Mouse (Mus musculus) urinary bladder, postnatal 25 days (tissue): Measurements from ENCODE around the gene Wiz.

Experiments
- DNase-seq: peaks from one replicate; pipeline ENCODE4 v3.0.0; 2022; ENCODE audit warnings: low spot score

The Wiz gene

DNA sequence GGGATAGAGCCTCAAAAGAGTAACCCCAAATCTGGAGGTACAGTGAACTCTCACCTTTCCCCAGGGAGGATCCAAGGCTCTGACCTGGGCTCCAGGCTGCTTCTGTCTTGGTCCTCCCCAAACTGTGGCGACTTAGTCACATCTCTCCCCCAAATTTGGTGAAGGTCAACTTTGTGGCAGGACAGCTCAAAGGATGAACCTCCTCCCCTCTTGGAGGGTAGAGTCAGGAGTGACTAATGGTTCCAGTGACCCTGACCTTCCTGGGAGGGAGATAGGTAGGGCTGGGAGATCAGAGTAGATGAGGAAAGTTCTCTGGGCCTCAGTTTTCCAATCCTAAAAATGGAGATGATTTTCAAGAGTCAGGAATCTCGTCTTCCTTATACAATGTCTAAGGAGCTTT lies 10.5 kb downstream of the Wiz start:
- no peak for DNase-seq

- DNase-seq: no peak
Measured at GRCm38 (mm10) chr17:32377137-32377536, 12.1 kb downstream of the Wiz start.

- no peak for DNase-seq
Measured at GRCm38 (mm10) chr17:32376475-32376874, 12.8 kb downstream of the Wiz start.

DNA sequence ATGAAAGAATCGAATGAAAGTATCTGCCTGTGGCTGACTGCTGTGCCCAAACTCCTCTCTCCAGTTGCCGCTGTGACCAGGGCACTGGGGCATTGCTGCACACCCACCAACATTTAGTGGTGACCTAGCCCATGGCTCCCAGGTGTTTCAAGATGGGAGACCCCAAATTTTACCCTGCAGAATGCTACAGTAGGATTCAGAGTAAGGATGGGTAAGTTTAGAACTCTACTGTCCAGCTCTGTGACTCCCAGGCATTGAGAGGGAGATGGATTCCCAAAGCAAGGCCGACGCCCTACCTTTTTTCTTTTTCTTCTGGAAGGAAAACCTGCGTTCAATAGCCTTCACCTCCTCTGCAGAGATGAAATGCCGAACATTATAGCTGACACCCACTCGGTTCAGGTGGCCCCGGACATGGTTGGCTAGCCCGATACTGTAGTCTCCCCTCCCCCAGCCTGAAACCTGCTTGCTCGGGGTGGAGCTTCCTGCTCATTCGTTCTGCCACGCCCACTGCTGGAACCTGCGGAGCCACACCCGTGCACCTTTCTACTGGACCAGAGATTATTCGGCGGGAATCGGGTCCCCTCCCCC lies 20.2 kb downstream of the Wiz start:
- DNase-seq: no peak

- no peak for DNase-seq
Measured at GRCm38 (mm10) chr17:32367706-32368105, 21.5 kb downstream of the Wiz start.

DNA sequence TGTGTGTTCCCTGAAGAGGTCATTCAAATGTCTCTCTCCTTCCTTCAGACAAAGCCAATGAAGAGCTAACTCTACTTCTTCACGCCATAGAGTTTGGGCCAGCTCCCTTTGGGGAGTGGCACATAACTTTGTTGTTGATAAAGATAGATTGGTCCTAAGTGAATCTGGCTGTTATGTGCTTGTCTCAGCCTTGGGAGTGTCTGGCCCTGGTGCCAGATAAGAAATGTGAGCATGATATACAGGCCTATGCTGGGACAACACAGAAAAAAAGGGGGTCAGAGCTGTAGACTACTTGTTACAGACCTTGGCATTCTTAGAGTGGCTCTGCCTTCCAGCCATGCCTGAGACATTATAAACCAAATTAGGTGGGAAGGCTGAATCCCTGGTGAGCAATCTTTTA lies 23.9 kb downstream of the Wiz start:
- no peak for DNase-seq

GRCm38 (mm10) chr17:32364850-32365249 lies 24.4 kb downstream of the Wiz start:
- DNase-seq: no peak

- peak; percentile 89 for DNase-seq
Measured at GRCm38 (mm10) chr17:32364331-32364730, 24.9 kb downstream of the Wiz start.

GRCm38 (mm10) chr17:32363821-32364301 lies 25.4 kb downstream of the Wiz start:
- DNase-seq: no peak

- DNase-seq: no peak
Measured at GRCm38 (mm10) chr17:32362686-32363085, 26.6 kb downstream of the Wiz start.

GRCm38 (mm10) chr17:32359928-32360327 lies 29.3 kb downstream of the Wiz start:
- no peak for DNase-seq

DNA sequence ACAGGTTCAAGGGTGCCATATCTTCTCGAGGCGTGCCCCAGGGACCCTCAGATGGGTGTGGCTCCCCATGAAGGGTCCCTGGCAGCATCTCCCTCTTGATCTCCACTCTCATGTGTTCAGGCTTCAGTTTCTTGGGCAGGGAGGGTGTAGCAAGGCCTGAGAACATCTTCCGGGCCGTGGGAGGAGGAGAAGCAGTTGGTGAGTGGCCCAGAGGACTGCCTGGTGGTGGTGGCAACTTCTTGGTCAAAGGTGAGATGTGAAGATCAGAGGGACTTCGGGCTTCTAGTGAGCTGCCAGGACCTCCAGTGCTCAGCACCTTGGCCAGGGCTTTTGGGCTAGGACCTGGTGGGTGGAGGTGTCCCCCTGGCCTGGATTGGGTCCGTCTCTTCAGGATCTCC lies 30.3 kb downstream of the Wiz start:
- no peak for DNase-seq

DNA sequence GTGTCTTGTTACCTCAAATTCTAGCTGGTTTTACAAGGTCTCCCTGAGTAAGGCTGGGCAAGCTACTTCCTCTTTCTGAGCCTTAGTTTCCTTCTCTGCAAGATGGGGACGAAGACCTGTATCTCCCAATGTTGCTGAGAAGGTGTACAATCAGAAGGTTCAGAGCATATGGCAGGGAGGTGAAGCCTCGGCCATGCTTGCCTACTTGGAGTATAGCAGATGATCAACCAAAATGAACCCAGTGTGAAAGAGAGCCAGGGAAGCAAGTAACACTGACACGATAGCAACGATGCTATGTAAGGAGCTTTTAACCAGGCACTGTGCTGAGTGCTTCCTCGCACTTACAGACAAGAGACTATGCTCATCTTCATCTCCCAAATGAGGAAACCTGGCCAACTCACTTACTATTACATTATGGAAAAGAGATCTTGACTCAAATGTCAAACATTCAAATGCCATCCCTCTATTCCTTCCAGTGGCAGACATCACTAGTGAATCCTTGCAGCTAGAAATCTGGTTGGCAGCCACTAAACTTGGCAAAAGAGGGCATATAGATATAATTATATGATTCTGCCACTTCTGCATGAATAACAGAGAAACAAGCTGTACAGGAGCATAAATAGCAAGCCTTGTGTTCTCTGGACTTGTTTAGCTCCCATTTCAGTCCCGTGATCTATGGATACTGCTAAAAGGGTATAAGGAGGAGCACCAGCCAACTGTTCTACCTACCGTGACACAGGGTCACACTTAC lies 30.9 kb downstream of the Wiz start:
- no peak for DNase-seq

GRCm38 (mm10) chr17:32356766-32357760 lies 32.2 kb downstream of the Wiz start:
- DNase-seq: no peak

GRCm38 (mm10) chr17:32356281-32356680 lies 33.0 kb downstream of the Wiz start:
- no peak for DNase-seq

GRCm38 (mm10) chr17:32355031-32355430 lies 34.2 kb downstream of the Wiz start:
- no peak for DNase-seq

DNA sequence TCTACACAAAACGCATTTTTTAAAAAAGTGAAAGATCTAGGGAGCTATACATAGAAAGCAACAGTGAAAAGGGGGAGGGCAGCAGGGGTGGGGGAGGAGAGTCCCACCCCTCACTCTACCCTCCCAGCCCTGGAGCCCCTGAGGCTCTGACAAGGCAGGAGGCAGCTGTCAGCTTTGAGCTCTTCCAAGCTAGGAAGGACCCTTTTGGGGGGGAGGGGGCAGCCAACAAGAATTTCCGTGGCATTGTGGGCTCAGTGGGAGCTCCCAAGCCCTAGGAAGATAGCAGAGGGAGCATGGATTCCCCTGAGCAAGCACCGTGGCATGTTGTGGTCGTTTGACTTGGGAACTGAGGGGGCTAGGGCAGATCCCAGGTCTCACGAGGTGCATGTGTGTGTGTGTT lies 35.0 kb downstream of the Wiz start:
- DNase-seq: no peak

GRCm38 (mm10) chr17:32353696-32354095 lies 35.5 kb downstream of the Wiz start:
- no peak for DNase-seq

DNA sequence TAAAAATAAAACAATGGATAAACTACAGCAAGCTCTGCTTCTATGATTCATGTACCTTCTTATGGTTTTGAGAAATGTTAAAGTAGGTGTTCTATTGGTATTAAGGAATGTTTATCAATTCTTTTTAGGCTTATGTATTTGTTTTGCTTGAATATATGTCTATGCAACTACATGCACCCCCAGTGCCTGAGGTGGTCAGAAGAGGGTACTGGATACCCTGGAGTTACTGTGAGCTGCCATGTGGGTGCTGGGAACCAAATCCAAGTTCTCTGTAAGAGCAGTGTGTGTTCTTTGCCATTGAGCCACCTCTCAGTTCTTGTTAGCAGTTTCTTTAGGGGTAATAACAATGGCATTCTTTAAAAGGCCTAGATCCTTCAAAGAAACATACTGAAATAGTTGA lies 37.5 kb downstream of the Wiz start:
- DNase-seq: no peak

GRCm38 (mm10) chr17:32351269-32351668 lies 38.0 kb downstream of the Wiz start:
- DNase-seq: no peak

DNA sequence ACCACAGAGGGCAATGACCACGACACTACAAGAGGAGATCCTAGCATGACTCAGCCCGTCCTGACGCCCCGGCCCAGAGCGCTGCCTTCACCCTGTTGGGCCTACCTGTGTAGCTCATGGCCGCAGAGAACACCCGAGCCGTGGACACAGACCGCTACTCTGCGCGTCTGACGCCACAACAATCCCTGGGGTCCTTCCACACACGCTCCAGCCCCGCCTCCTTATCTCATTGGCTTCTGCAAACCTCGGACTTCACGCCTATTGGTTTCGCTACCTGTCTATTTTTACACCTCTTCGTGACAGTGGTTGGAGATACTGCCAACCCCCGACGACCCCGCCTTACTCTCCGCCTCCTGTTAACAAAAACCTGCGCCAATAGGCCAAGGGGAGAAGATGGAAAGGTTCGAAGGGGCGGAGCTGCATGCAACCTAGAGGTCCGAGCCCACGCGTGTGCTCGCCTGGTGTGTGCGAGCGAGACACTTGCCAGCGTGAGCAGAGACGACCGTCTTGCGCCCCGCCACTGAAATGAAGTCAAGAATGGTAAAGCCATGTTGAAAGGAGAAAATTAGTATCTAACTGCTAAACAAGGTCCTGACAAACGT lies 38.8 kb downstream of the Wiz start, which contains the start of gene Akap8l:
Gene Akap8l, minus strand, starts transcription at position 226 of the 602 bp plus-strand sequence.
- DNase-seq: peak; percentile 84

DNA sequence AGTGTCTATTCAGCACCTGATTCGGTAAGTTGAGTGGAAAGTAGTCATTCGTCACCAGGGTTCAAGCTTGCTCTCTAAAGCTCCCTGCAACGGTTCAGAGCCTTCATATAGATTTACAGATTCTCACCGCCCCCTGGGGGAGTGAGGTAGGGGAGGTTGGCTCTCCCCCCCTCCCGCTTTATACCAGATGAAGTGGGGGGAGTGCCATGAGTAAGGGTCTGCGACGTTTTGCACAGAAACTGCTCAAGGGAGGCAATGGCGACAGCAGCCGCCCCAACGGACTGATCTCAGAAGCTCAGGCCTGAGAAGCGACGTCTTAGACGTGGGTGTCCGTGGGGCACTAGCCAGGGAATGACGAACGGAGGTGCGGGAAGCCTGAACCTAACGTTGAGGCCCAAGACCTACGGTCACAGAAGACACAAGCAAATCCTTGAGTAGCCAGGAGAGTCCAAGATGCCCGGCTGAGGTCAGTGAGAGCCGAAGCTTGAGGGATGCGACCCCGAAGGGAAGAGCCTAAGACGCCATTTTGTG lies 39.3 kb downstream of the Wiz start:
- no peak for DNase-seq
